ENCODE assay signal across 8 mouse cellular contexts in genomic region chr13:112439105-112439818, GRCm38 (mm10). TPM values are rescaled to one million over a fixed set of nuclear protein-coding genes. Genes with fewer than 3 reads are reported as not detected.
DNase-seq lines count a peak whose midpoint lies in the region; ATAC-seq lines count a peak whose summit lies in the region.

No protein-coding gene starts in this region.

- H3K4me3 ChIP-seq in heart, embryonic 12.5 days, result peak overlapping the region; percentile 6
- peak overlapping the region; percentile 28 for H3K4me3 ChIP-seq in heart, embryonic 15.5 days
- no peak overlapping the region for H3K4me3 ChIP-seq in liver, embryonic 16.5 days (ENCODE audit: low read depth, low read length)

- H3K36me3 ChIP-seq in heart, embryonic 12.5 days, result no peaks in the 10 kb centered on the region
- H3K36me3 ChIP-seq in heart, embryonic 15.5 days, result no peaks in the 10 kb centered on the region
- H3K36me3 ChIP-seq in liver, embryonic 16.5 days (ENCODE audit: control insufficient read depth, insufficient read depth), result no peaks in the 10 kb centered on the region

- H3K9me3 ChIP-seq in heart, embryonic 12.5 days (replicated peaks), result no peaks in the 10 kb centered on the region
- no peaks in the 10 kb centered on the region for H3K9me3 ChIP-seq in heart, embryonic 15.5 days (replicated peaks)
- H3K9me3 ChIP-seq in liver, embryonic 16.5 days (replicated peaks; ENCODE audit: control insufficient read depth, low read length), result no peaks in the 10 kb centered on the region

- no peak for DNase-seq in heart, adult 9 months (ENCODE audit: low spot score in 2 of 2)
- peak; percentile 71 for DNase-seq in ZHBTc4 (ENCODE audit: low read depth, low spot score)
- peak; percentile 50 to 56 for DNase-seq in thymus, postnatal 10 days (ENCODE audit: low spot score in 2 of 2)
- DNase-seq in urinary bladder, postnatal 36 days (ENCODE audit: low spot score in 2 of 2), result no peak
- DNase-seq in retina, postnatal 1 day, result no peak

- H3K9ac ChIP-seq in heart, embryonic 12.5 days, result 0 out of 2 replicates have a peak overlapping the region, but pooled peaks have one; percentile 23
- H3K9ac ChIP-seq in heart, embryonic 15.5 days, result no peak overlapping the region
- no peak overlapping the region for H3K9ac ChIP-seq in liver, embryonic 16.5 days (ENCODE audit: low read depth, low read length)

- ATAC-seq in heart, embryonic 12.5 days (ENCODE audit: insufficient number of reproducible peaks, low FRiP score), result peak; percentile 72
- ATAC-seq in heart, embryonic 15.5 days (replicated peaks; ENCODE audit: insufficient number of reproducible peaks, insufficient read depth, low FRiP score, low read depth), result peak; percentile 66; the same call in 1 of the 2 replicates
- peak; percentile 39 for ATAC-seq in liver, embryonic 16.5 days (ENCODE audit: low read depth)

- peaks cover 43% of the 10 kb centered on the region for H3K4me1 ChIP-seq in heart, embryonic 12.5 days (replicated peaks)
- H3K4me1 ChIP-seq in heart, embryonic 15.5 days (replicated peaks), result peaks cover 25% of the 10 kb centered on the region
- peaks cover 2% of the 10 kb centered on the region for H3K4me1 ChIP-seq in liver, embryonic 16.5 days (ENCODE audit: control insufficient read depth, low read depth, low read length)

- no peaks in the 10 kb centered on the region for H3K27me3 ChIP-seq in heart, embryonic 12.5 days (replicated peaks)
- no peaks in the 10 kb centered on the region for H3K27me3 ChIP-seq in heart, embryonic 15.5 days
- no peaks in the 10 kb centered on the region for H3K27me3 ChIP-seq in liver, embryonic 16.5 days (ENCODE audit: control insufficient read depth, insufficient read depth, low read depth, low read length)

- H3K27ac ChIP-seq in heart, embryonic 12.5 days (ENCODE audit: poor library complexity, severe bottlenecking), result peak overlapping the region; percentile 75
- H3K27ac ChIP-seq in heart, embryonic 15.5 days, result peak overlapping the region; percentile 70
- H3K27ac ChIP-seq in liver, embryonic 16.5 days (ENCODE audit: low read length), result no peak overlapping the region; the same call in none of the 2 replicates

- peak overlapping the region; percentile 57 for H3K4me2 ChIP-seq in heart, embryonic 12.5 days
- H3K4me2 ChIP-seq in heart, embryonic 15.5 days, result peak overlapping the region; percentile 59
- H3K4me2 ChIP-seq in liver, embryonic 16.5 days (ENCODE audit: low read depth, low read length), result no peak overlapping the region

- 17% methylated on average over 15 of the region's 15 CpGs for WGBS in heart, embryonic 12.5 days
- 18% methylated on average over 15 of the region's 15 CpGs for WGBS in heart, embryonic 15.5 days
- WGBS in liver, embryonic 16.5 days (ENCODE audit: insufficient replicate concordance), result 16% methylated on average over 15 of the region's 15 CpGs

RNA-seq across cellular contexts. Expression of gene Il6st, which starts 24.6 kb away (rescaled TPM):
- 79.3 and 84.2 TPM in 2 replicates for polyA plus RNA-seq in heart, embryonic 12.5 days (2016; fragmentation: Nextera tagmentation; extraction: Ambion mirVana)
- polyA plus RNA-seq in heart, embryonic 15.5 days (2015; fragmentation: Nextera tagmentation; extraction: Ambion mirVana), result 40.1 and 47.7 TPM in 2 replicates
- 6.2 and 7.9 TPM in 2 replicates for polyA plus RNA-seq in liver, embryonic 16.5 days (2015; fragmentation: Nextera tagmentation; extraction: Ambion mirVana)

Comparison
In these comparisons a context has a peak if more than half of its experiments do, and no peak if none do; other contexts are left out.
1. DNase-seq: peak in ZHBTc4 (single experiment) and thymus, postnatal 10 days (2 of 2); none in heart, adult 9 months (0 of 2), urinary bladder, postnatal 36 days (0 of 2) and retina, postnatal 1 day (single experiment).
2. Peak in every context shown above with its lines, with median percentiles within 50 percentile points of each other: ATAC-seq.